Comparison of ENCODE assay signal across 1 mouse cellular context in genomic region chr12:64916735-64917134, GRCm38 (mm10).
TF ChIP-seq lines count a peak whose summit lies in the region.

No protein-coding gene starts in this region.

TF ChIP-seq in myocyte, 11 proteins besides CTCF, POLR2A, EP300 and RAD21 (continued from another document):
- TF ChIP-seq MYOG (IDR thresholded peaks at IDR 0.05; ENCODE audit: control insufficient read depth in 1 of 3, insufficient read depth in 1 of 3, insufficient read length in 2 of 3, low read depth in 2 of 3) (no peak), TCF3 (IDR thresholded peaks at IDR 0.05; ENCODE audit: insufficient read length, low read depth) (no peak), USF1 (IDR thresholded peaks at IDR 0.05; ENCODE audit: low read depth) (no peak), REST (IDR thresholded peaks at IDR 0.05; ENCODE audit: insufficient read depth, insufficient read length) (no peak), CEBPB (IDR thresholded peaks at IDR 0.05; ENCODE audit: insufficient read depth, poor library complexity, severe bottlenecking) (no peak), MAX (IDR thresholded peaks at IDR 0.05; ENCODE audit: low read depth) (no peak), TCF12 (IDR thresholded peaks at IDR 0.05; ENCODE audit: insufficient read depth, poor library complexity, severe bottlenecking) (no peak)
TF ChIP-seq in myocyte: peak in this region for 0.
